Comparison of ENCODE assay signal across 10 mouse cellular contexts in the genomic region with DNA sequence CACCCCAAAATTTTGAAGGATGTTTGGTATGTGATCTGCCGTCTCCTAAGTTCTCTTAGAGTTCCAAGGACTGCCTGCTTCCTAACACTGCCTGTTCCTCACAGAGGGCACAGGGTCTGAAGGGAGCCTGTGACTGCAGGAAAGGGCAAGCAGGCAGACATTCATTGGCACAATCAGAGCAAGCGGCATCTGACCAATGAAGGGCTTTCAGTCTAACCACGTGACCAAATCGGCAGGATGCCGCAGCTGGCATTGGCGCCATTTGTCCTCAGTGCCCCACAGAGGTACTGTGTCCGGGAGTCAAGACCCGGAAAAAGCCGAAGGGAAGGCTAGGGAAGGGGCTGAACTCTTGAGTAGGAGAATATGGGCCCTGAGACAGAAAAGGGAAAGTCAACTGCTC. TPM values are rescaled to one million over a fixed set of nuclear protein-coding genes. Genes with fewer than 3 reads are reported as not detected.
DNase-seq lines count a peak whose midpoint lies in the region; ATAC-seq lines count a peak whose summit lies in the region.
"Had no signal": no experiment of that assay in that cellular context is flagged by ENCODE, and none has a peak within 500 bp of the region (broad histone marks: within the 10 kb centered on the region; RNA-seq: fewer than 3 reads in every experiment).

No protein-coding gene starts in this region.

- H3K27ac ChIP-seq in heart, embryonic 16.5 days (ENCODE audit: low read length): no peak overlapping the region
- H3K27ac ChIP-seq in limb, embryonic 10.5 days: peak overlapping the region; percentile 50; the same call in 1 of the 2 replicates

- H3K4me1 ChIP-seq in heart, embryonic 16.5 days (ENCODE audit: control insufficient read depth, insufficient read depth, low read length): peaks cover 21% of the 10 kb centered on the region
- peaks cover 5% of the 10 kb centered on the region for H3K4me1 ChIP-seq in limb, embryonic 10.5 days

- no peak for ATAC-seq in heart, embryonic 16.5 days (replicated peaks; ENCODE audit: extremely low read depth, insufficient read depth, low FRiP score)

- H3K4me2 ChIP-seq in heart, embryonic 16.5 days (ENCODE audit: low read depth, low read length): peak overlapping the region; percentile 23

- no peak overlapping the region for H3K9ac ChIP-seq in heart, embryonic 16.5 days (ENCODE audit: low read length)

- H3K27me3 ChIP-seq in heart, embryonic 16.5 days (ENCODE audit: control insufficient read depth, insufficient read depth, low read length): no peaks in the 10 kb centered on the region
- no peaks in the 10 kb centered on the region for H3K27me3 ChIP-seq in limb, embryonic 10.5 days (ENCODE audit: low read depth, poor library complexity, severe bottlenecking)

- H3K9me3 ChIP-seq in heart, embryonic 16.5 days (replicated peaks; ENCODE audit: control insufficient read depth, low read length): no peaks in the 10 kb centered on the region
- no peaks in the 10 kb centered on the region for H3K9me3 ChIP-seq in limb, embryonic 10.5 days (replicated peaks)

- 62% methylated on average over 9 of the region's 9 CpGs for WGBS in heart, embryonic 16.5 days
- WGBS in limb, embryonic 10.5 days: 64% methylated on average over 9 of the region's 9 CpGs

- intact Hi-C loops in heart, postnatal 10 days (cut with DNase I): no loop called here

- H3K36me3 ChIP-seq in heart, embryonic 16.5 days (ENCODE audit: control insufficient read depth, insufficient read depth): no peaks in the 10 kb centered on the region
- no peaks in the 10 kb centered on the region for H3K36me3 ChIP-seq in limb, embryonic 10.5 days

- no peak for DNase-seq in heart, postnatal 10 days
- peak; percentile 57 for DNase-seq in ES-CJ7 (ENCODE audit: low read depth, low spot score)
- peak; percentile 41 for DNase-seq in embryo, embryonic 11 days
- no peak for DNase-seq in limb, embryonic 10.5 days (ENCODE audit: low spot score)
- no peak for DNase-seq in thymus, postnatal 10 days (ENCODE audit: low spot score in 2 of 2)
- DNase-seq in thymus, postnatal 36 days: no peak
- DNase-seq in kidney, postnatal 4 days: no peak
- DNase-seq: spleen, adult 18-20 months had no signal

- H3K4me3 ChIP-seq in heart, embryonic 16.5 days (ENCODE audit: low read length): no peak overlapping the region
- H3K4me3 ChIP-seq in limb, embryonic 10.5 days: no peak overlapping the region; the same call in 1 of the 2 replicates

RNA-seq across cellular contexts. Expression of gene Mybphl, which starts 2.5 kb away (rescaled TPM):
- 47.6 and 84.1 TPM in 2 replicates for polyA plus RNA-seq in heart, embryonic 16.5 days (2015; fragmentation: Nextera tagmentation; extraction: Ambion mirVana)
- 10 to 100 TPM; 18.1 to 41.9 TPM for total RNA-seq in heart, postnatal 10 days (2021)
- 0.15 TPM in 1 of 2 replicates, not detected in the other for polyA plus RNA-seq in limb, embryonic 10.5 days (2016; fragmentation: Nextera tagmentation; extraction: Ambion mirVana)
- total RNA-seq: megakaryocyte, adult 5-6 weeks had no signal

RNA-seq across cellular contexts. Expression of gene Psrc1, which starts 16.5 kb away (rescaled TPM):
- polyA plus RNA-seq in heart, embryonic 16.5 days (2015; fragmentation: Nextera tagmentation; extraction: Ambion mirVana): 21.9 and 23.0 TPM in 2 replicates
- total RNA-seq in heart, postnatal 10 days (2021): 1 to 10 TPM; 2.9 to 4.1 TPM
- 96.6 and 100 TPM in 2 replicates for polyA plus RNA-seq in limb, embryonic 10.5 days (2016; fragmentation: Nextera tagmentation; extraction: Ambion mirVana)

RNA-seq across cellular contexts. Expression of gene Celsr2, which starts 48.2 kb away (rescaled TPM):
- 2.7 and 3.9 TPM in 2 replicates for polyA plus RNA-seq in heart, embryonic 16.5 days (2015; fragmentation: Nextera tagmentation; extraction: Ambion mirVana)
- 1 to 10 TPM; 7.4 to 7.6 TPM for total RNA-seq in heart, postnatal 10 days (2021)
- polyA plus RNA-seq in limb, embryonic 10.5 days (2016; fragmentation: Nextera tagmentation; extraction: Ambion mirVana): 4.0 and 4.4 TPM in 2 replicates

Comparison
In these comparisons a context has a peak if more than half of its experiments do, and no peak if none do; other contexts are left out.
1. DNase-seq: peak in ES-CJ7 (single experiment) and embryo, embryonic 11 days (single experiment); none in heart, postnatal 10 days (0 of 2), limb, embryonic 10.5 days (single experiment), thymus, postnatal 10 days (0 of 2), thymus, postnatal 36 days (0 of 2) and kidney, postnatal 4 days (0 of 2).
2. RNA of gene Mybphl, which starts 2.5 kb away (polyA plus RNA-seq): 47.6 to 84.1 TPM in heart, embryonic 16.5 days; 0.15 TPM in limb, embryonic 10.5 days; every median in the first group is over 10 times any median in the second.